Mouse (Mus musculus) layer of hippocampus, adult 18-20 months (tissue): ENCODE measurements around the gene Adm2. TPM values are rescaled to one million over a fixed set of nuclear protein-coding genes. Genes with fewer than 3 reads are reported as not detected.

Source experiments
- DNase-seq, 2 experiments: peaks; one replicate each; pipeline ENCODE4 v3.0.0; 2022; ENCODE audit warnings: low spot score in 2 of 2
- total RNA-seq, 2 experiments: library from RNA; stranded (reverse); gene quantifications; 2 replicates each; pipeline ENCODE4 v1.2.3; 2021

Adm2 gene
- total RNA-seq, 2 experiments from 2014 or later, result not detected

GRCm38 (mm10) chr15:89309962-89310498, 12.5 kb upstream of the Adm2 start:
- peak; percentile 76 to 91 for DNase-seq

GRCm38 (mm10) chr15:89313359-89313758, 9.2 kb upstream of the Adm2 start:
- no peak for DNase-seq

- no peak for DNase-seq
These were observed 8.4 kb upstream of the Adm2 start for GRCm38 (mm10) chr15:89314107-89314506.

GRCm38 (mm10) chr15:89314511-89315189, 7.9 kb upstream of the Adm2 start:
- DNase-seq, result no peak

GRCm38 (mm10) chr15:89315190-89315731, 7.3 kb upstream of the Adm2 start, which contains the start of gene Sbf1:
TSS of gene Sbf1 (minus strand) at chr15:89315311.
- DNase-seq, result peak; percentile 96 to 98

GRCm38 (mm10) chr15:89316146-89316545, 6.4 kb upstream of the Adm2 start:
- no peak for DNase-seq

- DNase-seq, result no peak
These were observed 1.3 kb upstream of the Adm2 start for GRCm38 (mm10) chr15:89321264-89321663.

GRCm38 (mm10) chr15:89323656-89324055, 1.1 kb downstream of the Adm2 start:
- DNase-seq, result no peak

- DNase-seq, result no peak
These were observed 3.9 kb downstream of the Adm2 start for GRCm38 (mm10) chr15:89326441-89326840.

GRCm38 (mm10) chr15:89334271-89334670, 11.8 kb downstream of the Adm2 start, which contains the start of gene Miox:
TSS of gene Miox (plus strand) at chr15:89334398.
- no peak for DNase-seq

GRCm38 (mm10) chr15:89334774-89335537, 12.4 kb downstream of the Adm2 start:
- DNase-seq, result no peak

GRCm38 (mm10) chr15:89336422-89336821, 13.9 kb downstream of the Adm2 start:
- no peak for DNase-seq

GRCm38 (mm10) chr15:89339696-89340095, 17.2 kb downstream of the Adm2 start:
- no peak for DNase-seq

- no peak for DNase-seq
These were observed 17.6 kb downstream of the Adm2 start for GRCm38 (mm10) chr15:89340136-89340535.

- no peak for DNase-seq
These were observed 19.2 kb downstream of the Adm2 start for GRCm38 (mm10) chr15:89341678-89342077.

GRCm38 (mm10) chr15:89343325-89343724, 20.8 kb downstream of the Adm2 start:
- no peak for DNase-seq

- DNase-seq, result no peak
These were observed 27.9 kb downstream of the Adm2 start for GRCm38 (mm10) chr15:89350447-89350846.

- no peak for DNase-seq
These were observed 28.8 kb downstream of the Adm2 start for GRCm38 (mm10) chr15:89351302-89351701.

- DNase-seq, result no peak
These were observed 29.5 kb downstream of the Adm2 start for GRCm38 (mm10) chr15:89352054-89352453.

- no peak for DNase-seq
These were observed 30.3 kb downstream of the Adm2 start for GRCm38 (mm10) chr15:89352795-89353194.

- no peak for DNase-seq
These were observed 31.3 kb downstream of the Adm2 start for GRCm38 (mm10) chr15:89353837-89354236.

GRCm38 (mm10) chr15:89354455-89354854, 31.9 kb downstream of the Adm2 start:
- no peak for DNase-seq
